Mouse (Mus musculus) heart, embryonic 16.5 days (tissue): ENCODE data around the gene Adamts4. TPM values are rescaled to one million over a fixed set of nuclear protein-coding genes. Genes with fewer than 3 reads are reported as not detected.
"Not testable (repeated sequence)": the region's sequence is repeated elsewhere in the genome, so short reads cannot be mapped to it uniquely, and the experiment has no call there.

Source experiments
- ATAC-seq: fragments of 200-750 bp; cut with Nextera tagmentation; replicated peaks from 2 replicates; pipeline ENCODE4 v1.8.0; 2017; ENCODE audit warnings: moderate number of reproducible peaks; ENCODE audit not compliant: insufficient read depth, low FRiP score; ENCODE audit errors: extremely low read depth
- H3K27ac ChIP-seq: fragments of 300-500 bp; sonication (generic); 2 replicates; pipeline ENCODE4 v1.5.1; 2014; ENCODE audit warnings: mild to moderate bottlenecking, low read length, control low read depth, moderate library complexity
- H3K27me3 ChIP-seq: fragments of 300-500 bp; sonication (generic); 2 replicates; pipeline ENCODE4 v1.6.1; 2014; ENCODE audit warnings: low read length, mixed read lengths; ENCODE audit not compliant: control insufficient read depth, insufficient read depth
- H3K36me3 ChIP-seq: fragments of 300-500 bp; sonication (generic); 2 replicates; pipeline ENCODE4 v1.6.1; 2014; ENCODE audit not compliant: control insufficient read depth, insufficient read depth
- H3K4me1 ChIP-seq: fragments of 300-500 bp; sonication (generic); 2 replicates; pipeline ENCODE4 v1.6.1; 2014; ENCODE audit warnings: low read length, mixed read lengths; ENCODE audit not compliant: control insufficient read depth, insufficient read depth
- H3K4me2 ChIP-seq: fragments of 300-500 bp; sonication (generic); 2 replicates; pipeline ENCODE4 v1.6.1; 2014; ENCODE audit warnings: low read depth, mild to moderate bottlenecking, control low read depth, low read length
- H3K4me3 ChIP-seq: fragments of 300-500 bp; sonication (generic); 2 replicates; pipeline ENCODE4 v1.5.1; 2014; ENCODE audit warnings: mild to moderate bottlenecking, control low read depth, low read length
- H3K9ac ChIP-seq: fragments of 300-500 bp; sonication (generic); 2 replicates; pipeline ENCODE4 v1.6.1; 2014; ENCODE audit warnings: low read length, control low read depth
- H3K9me3 ChIP-seq: fragments of 300-500 bp; sonication (generic); replicated peaks from 2 replicates; pipeline ENCODE4 v1.6.1; 2016; ENCODE audit warnings: low read length; ENCODE audit not compliant: control insufficient read depth
- WGBS: fragments of 180-500 bp; shearing (Covaris S2); extraction: QIAGEN DNeasy Blood & Tissue Kit; methylation state at CpG from one replicate; pipeline ENCODE4 v1.1.7; 2014; 5-methylcytosine and 5-hydroxymethylcytosine counted together
- polyA plus RNA-seq: library from polyadenylated mRNA; unstranded; fragments of >200 nt; fragmentation: Nextera tagmentation; extraction: Ambion mirVana; gene quantifications from 2 replicates; pipeline ENCODE4 v1.2.1, GENCODE M21; 2015

Gene Adamts4
- polyA plus RNA-seq, 1 experiment from 2014 or later = 4.4 TPM

DNA sequence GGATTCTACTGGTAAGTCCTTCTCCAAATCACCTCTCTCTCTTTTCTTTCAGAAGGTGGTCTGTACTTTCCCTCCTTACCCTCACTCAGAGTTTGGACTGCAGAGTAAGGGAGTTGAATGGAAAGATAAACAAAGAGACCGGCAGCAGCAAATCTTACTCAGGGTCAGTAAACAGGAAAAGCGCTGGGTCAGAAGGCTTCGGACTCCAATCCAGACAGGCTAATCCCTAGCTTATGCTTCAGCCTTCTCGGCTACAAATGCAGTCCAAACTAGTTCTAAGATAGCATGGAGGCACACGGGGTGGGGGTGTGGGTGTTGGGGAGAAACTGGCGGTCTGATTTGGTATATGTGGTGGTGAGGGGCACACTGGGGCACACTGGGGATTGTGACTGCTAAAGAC, 12.8 kb upstream of the Adamts4 start:
- H3K27me3 ChIP-seq = no peaks in the 10 kb centered on the region
- H3K36me3 ChIP-seq = peaks cover 61% of the 10 kb centered on the region
- no peak for ATAC-seq
- WGBS = 74% methylated on average over 6 of the region's 6 CpGs
- no peak overlapping the region for H3K4me2 ChIP-seq
- H3K4me1 ChIP-seq = peaks cover 8% of the 10 kb centered on the region
- no peaks in the 10 kb centered on the region for H3K9me3 ChIP-seq
- H3K9ac ChIP-seq = no peak overlapping the region
- no peak overlapping the region for H3K27ac ChIP-seq
- H3K4me3 ChIP-seq = no peak overlapping the region

DNA sequence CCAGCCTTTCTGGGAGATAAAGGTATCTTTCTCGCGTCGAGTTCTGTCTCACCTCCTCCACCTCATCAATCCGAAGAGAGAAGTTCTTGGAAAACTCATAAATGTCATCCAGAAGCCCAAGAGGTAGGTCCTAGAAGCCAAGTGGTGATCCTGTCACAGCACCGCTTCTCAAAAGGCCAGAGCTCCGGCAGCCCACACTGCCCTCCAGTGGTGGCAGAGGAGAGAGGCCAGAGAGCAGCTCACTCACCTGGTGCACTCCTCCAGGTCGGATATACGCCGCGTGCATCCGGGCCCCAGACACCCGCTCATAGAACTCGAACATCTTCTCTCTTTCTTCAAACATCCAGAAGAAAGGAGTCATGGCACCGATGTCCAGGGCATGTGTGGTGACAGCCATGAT, 11.8 kb upstream of the Adamts4 start:
- WGBS = 77% methylated on average over 14 of the region's 14 CpGs
- peaks cover 71% of the 10 kb centered on the region for H3K36me3 ChIP-seq

DNA sequence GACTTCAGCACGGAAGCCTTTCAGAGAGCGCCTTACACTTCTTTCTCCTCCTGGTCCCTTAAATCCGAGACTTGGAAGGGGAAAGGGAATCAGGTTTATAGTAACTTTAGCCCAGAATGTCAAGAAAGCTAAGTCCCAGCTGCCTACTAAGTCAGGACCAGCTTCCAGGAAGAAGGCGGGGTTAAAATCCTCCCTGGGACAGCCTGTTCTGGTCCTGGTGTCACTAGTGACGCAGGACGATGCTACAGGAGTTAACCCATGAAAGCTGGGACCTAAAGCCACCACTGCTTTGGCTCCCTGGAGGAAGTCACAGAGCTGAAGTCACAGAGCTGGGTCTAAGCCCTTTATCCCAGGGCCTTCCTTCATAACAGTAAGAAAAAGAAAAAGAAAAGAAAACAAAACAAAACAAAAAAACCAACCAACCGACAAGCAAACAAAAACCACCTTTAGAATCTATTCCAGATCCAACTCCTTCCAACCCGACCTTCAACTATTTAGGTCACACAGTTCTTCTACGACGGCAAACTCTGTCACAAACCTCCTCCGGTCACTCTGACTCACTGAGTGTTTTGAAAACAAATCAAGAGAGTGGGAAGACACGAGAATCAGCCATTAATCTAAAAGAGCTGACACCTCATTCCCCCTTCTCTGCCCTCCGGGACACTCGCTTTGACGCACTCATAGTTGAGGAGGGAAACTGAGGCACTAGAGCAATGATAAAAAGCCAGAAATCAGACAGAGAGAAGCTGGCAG, 10.1 kb upstream of the Adamts4 start:
- Histone ChIP-seq H3K4me3 (no peak overlapping the region), H3K9me3 (no peaks in the 10 kb centered on the region), H3K27me3 (no peaks in the 10 kb centered on the region), H3K27ac (no peak overlapping the region), H3K36me3 (peaks cover 67% of the 10 kb centered on the region), H3K4me2 (no peak overlapping the region), H3K4me1 (peaks cover 8% of the 10 kb centered on the region), H3K9ac (no peak overlapping the region)
- 72% methylated on average over 15 of the region's 15 CpGs for WGBS
- ATAC-seq = no peak

More for the DNA sequence above, 11.8 kb upstream of the Adamts4 start:
- H3K4me3 ChIP-seq = no peak overlapping the region
- H3K4me2 ChIP-seq = no peak overlapping the region
- H3K9ac ChIP-seq = no peak overlapping the region
- ATAC-seq = no peak
- no peak overlapping the region for H3K27ac ChIP-seq
- no peaks in the 10 kb centered on the region for H3K27me3 ChIP-seq
- peaks cover 8% of the 10 kb centered on the region for H3K4me1 ChIP-seq
- no peaks in the 10 kb centered on the region for H3K9me3 ChIP-seq

DNA sequence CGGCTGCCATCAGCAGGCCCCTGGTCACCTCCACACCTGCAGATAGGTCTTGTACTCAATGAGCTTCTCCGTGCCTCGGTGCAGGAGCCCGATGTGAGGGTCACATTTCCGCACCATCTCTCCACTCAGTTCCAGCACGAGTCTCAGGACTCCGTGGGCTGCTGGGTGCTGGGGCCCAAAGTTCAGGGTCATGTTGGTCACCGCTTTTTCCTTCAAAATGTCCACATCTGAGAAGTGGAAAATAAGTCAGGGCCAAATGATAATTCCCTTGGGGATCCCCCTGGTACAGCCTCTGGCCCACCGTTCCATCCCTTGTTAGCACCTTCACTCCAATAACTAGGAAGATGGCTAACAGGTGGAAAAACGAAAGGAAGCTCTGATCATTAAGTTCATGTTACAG, 9.3 kb upstream of the Adamts4 start:
- H3K36me3 ChIP-seq = peaks cover 62% of the 10 kb centered on the region
- no peak overlapping the region for H3K27ac ChIP-seq
- H3K9ac ChIP-seq = no peak overlapping the region
- no peak overlapping the region for H3K4me3 ChIP-seq
- no peak for ATAC-seq
- H3K27me3 ChIP-seq = no peaks in the 10 kb centered on the region
- peaks cover 6% of the 10 kb centered on the region for H3K4me1 ChIP-seq
- H3K9me3 ChIP-seq = no peaks in the 10 kb centered on the region
- 88% methylated on average over 10 of the region's 10 CpGs for WGBS
- H3K4me2 ChIP-seq = no peak overlapping the region

DNA sequence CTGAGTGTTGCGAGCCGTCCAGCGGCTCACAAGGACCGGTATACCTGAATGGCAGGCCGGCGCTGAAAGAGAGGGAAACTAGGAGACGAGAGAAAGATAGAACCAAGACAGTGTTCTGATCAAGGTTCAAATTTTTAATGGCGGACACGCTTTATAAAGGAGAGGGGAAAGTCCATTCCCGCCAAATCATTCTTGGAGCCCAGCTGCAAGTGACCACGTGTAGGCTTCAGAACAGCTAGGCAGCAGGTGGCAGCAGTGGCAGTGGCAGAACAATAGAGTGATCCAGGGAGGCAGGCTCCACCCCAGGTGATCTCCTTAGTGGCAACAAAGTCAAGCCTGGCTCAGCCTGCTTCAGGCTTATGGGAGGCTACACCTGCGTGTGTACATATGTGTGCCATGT, 8.3 kb upstream of the Adamts4 start:
- WGBS = 88% methylated on average over 12 of the region's 12 CpGs
- H3K36me3 ChIP-seq = peaks cover 52% of the 10 kb centered on the region

DNA sequence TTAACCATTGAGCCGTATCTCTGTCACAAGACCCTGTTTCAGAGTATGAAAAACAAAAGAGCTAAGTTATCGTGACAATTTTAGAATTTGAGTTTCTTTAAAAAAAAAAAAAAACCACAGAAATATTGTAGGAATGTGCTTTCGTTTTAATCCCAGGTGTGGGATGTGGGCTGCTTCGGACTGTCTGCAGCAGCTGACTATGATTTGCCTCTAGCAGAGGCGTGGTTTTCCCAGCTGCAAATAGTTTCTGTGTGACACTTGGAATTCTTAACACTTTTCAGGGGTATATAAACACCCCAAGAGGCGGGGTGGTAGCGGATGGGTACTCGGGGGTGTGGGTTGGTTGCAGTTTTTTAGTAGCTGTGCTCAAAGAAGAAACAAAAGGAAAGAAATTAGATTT, 4.9 kb upstream of the Adamts4 start:
- Histone ChIP-seq H3K9me3 (no peaks in the 10 kb centered on the region), H3K27me3 (no peaks in the 10 kb centered on the region), H3K4me3 (no peak overlapping the region), H3K4me2 (no peak overlapping the region; the same call in 1 of the 2 replicates), H3K4me1 (peaks cover 21% of the 10 kb centered on the region), H3K9ac (no peak overlapping the region; the same call in 1 of the 2 replicates), H3K36me3 (peaks cover 26% of the 10 kb centered on the region), H3K27ac (no peak overlapping the region)
- WGBS = 81% methylated on average over 8 of the region's 8 CpGs
- ATAC-seq = no peak

More for the DNA sequence above, 8.3 kb upstream of the Adamts4 start:
- not testable (repeated sequence) for H3K4me1 ChIP-seq, ATAC-seq, H3K9me3 ChIP-seq, H3K4me2 ChIP-seq, H3K4me3 ChIP-seq, H3K9ac ChIP-seq, H3K27me3 ChIP-seq, H3K27ac ChIP-seq

DNA sequence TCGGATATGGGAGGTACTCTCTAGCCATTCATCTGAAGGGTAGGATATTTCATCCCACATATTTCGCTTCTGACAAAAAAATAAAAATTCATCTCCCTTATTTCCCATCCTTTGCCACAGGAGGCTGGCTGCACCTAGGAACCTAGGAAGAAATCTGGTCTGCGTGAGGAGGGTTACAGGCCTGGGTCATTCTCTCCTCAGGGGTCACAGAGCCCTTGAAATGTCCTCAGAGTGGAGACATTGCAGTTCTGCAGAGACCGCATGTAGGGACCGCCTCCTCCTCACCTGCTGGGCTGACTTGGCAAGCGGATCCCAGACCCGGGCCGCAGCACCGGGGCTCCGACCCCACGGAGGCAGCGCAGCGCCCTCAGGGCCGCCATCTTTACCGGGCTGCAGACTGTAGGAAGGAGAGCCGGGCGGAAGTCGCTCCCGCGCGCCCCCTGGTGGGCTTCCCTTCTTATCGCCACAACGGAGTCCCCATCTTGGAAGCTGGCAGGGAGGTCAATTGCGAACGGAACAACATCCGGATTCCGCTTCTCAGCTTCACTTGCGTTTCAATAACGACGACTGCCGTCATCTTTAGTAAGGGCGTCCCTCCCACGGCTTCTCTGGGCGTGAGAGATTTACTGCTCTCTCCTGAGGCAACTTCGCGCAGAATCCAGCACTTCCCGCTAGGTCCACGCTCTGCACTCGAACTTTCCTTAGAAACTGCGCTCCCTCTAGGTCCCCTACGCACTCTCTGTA, 3.3 kb upstream of the Adamts4 start:
- Histone ChIP-seq H3K27ac (peak overlapping the region; percentile 91), H3K4me1 (peaks cover 34% of the 10 kb centered on the region), H3K4me3 (peak overlapping the region; percentile 87), H3K27me3 (no peaks in the 10 kb centered on the region), H3K4me2 (peak overlapping the region; percentile 78), H3K36me3 (peaks cover 23% of the 10 kb centered on the region), H3K9me3 (no peaks in the 10 kb centered on the region), H3K9ac (peak overlapping the region; percentile 95)
- ATAC-seq = peak; percentile 90
- WGBS = under 1% methylated on average over 41 of the region's 41 CpGs

DNA sequence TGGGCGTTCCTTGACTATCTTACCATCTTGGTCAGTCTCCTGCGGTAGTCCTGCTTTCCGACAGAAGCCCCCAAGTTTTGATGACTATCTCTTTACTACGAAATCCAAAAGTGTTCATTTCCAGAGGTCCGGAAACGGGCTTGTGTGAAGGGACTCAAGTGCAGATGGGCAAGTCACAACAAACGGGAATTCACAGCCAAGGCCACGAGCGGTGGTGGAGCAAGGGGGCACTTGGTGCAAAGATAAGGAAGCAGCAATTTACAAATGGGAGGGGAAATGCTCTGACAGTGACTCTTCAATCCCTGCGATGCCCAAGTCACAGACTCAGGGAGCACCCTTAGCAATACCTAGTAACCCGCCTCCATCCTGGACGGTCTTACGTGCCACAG, 2.8 kb upstream of the Adamts4 start:
- Histone ChIP-seq H3K27me3 (no peaks in the 10 kb centered on the region), H3K9ac (peak overlapping the region; percentile 70), H3K4me1 (peaks cover 40% of the 10 kb centered on the region), H3K36me3 (peaks cover 20% of the 10 kb centered on the region), H3K4me2 (peak overlapping the region; percentile 76), H3K27ac (peak overlapping the region; percentile 91), H3K4me3 (peak overlapping the region; percentile 87), H3K9me3 (no peaks in the 10 kb centered on the region)
- no peak for ATAC-seq
- 8% methylated on average over 13 of the region's 13 CpGs for WGBS

DNA sequence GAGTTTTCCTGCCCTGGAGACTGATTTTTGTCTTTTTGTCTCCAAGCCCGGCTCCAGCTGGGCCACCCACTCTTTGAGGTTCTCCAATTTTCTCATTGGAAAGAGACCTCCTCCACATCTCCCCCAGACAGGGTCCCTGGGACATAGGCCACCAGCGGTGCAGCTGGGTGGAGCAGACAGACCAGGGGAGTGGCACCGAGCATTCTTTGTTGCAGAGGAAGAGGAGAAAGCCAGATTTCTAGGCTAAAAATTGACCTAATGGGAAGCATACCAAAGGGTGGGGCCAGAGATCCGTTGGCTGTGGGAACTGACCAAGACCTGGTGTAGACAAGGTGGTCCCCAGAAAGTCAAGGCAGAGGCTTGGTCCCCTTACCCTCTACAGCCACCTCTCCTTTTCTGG, 2.3 kb upstream of the Adamts4 start:
- H3K4me3 ChIP-seq = no peak overlapping the region
- no peaks in the 10 kb centered on the region for H3K9me3 ChIP-seq
- H3K4me1 ChIP-seq = peaks cover 42% of the 10 kb centered on the region
- no peak for ATAC-seq
- peak overlapping the region; percentile 76 for H3K4me2 ChIP-seq
- WGBS = 28% methylated on average over 4 of the region's 4 CpGs
- peaks cover 15% of the 10 kb centered on the region for H3K36me3 ChIP-seq
- H3K27me3 ChIP-seq = no peaks in the 10 kb centered on the region
- H3K9ac ChIP-seq = peak overlapping the region; percentile 70; the same call in 1 of the 2 replicates
- peak overlapping the region; percentile 91 for H3K27ac ChIP-seq
